Mouse (Mus musculus): Measurements from ENCODE around the gene Gtsf1l.

DNA sequence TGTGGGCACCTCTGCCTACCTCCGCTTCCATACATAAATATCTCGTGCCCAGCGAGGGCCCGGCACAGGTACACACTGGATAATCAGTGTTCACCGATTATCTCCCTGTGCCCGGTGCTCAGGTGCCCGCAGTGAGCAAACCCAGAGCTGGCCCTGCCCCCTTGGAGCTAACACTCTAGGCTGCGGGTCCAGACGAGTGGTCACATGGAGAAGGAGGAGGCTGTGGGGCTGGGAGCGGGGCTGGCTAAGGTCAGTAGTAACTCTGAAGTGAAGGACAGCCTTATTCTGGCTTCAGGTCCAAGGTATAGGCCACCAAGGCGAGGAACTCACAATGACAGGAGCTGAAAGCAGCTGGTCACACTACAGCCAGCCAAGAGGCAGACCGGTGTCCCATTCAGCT, 12.8 kb downstream of the Gtsf1l start:
- TF ChIP-seq CTCF (IDR thresholded peaks at IDR 0.05; ENCODE audit: low read depth) (no peak), EP300 (optimal IDR thresholded peaks at IDR 0.05) (no peak)
